Mouse (Mus musculus) Muller cell, postnatal 12 days (primary cell): Measurements from ENCODE around the gene Map6.

ENCODE experiments used
- DNase-seq: peaks from one replicate; pipeline ENCODE4 v3.0.0-alpha.2; 2015; ENCODE audit errors: inconsistent ontology term

Map6 gene

DNA sequence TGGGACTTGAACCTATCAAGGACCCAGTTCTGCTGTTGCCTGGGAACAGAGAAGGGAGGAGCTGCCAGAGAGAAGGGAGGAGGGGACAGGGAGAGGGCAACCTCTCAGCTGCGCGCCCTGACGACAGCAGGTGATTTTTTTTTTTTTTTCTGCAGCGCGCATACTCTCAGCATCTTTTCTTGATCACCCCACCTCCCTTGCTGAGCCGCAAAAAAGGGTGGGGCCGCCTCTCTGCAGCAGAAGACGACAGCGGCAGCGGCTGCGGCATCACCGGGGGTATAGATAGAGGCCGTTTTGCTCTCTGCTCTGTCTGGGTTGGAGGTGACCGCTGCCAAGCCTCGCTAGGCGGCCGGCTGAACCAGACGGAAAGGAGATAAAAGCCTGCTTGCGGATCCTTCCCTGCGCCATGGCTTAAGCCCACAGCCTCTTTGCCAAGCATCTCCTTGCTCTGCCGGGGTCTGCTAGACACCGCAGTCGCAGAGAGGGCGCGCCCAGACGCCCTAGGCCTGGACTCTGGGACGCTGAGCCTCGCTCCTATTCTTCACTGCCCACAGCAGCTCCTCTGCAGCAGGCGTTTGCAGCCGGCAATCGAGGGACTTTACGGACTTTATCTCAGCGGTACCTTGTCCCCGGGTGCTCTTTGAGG lies at the start of gene Map6:
Gene Map6 (plus strand): TSS at position 197 of the 646 bp plus-strand sequence.
- peak; percentile 36 for DNase-seq

DNA sequence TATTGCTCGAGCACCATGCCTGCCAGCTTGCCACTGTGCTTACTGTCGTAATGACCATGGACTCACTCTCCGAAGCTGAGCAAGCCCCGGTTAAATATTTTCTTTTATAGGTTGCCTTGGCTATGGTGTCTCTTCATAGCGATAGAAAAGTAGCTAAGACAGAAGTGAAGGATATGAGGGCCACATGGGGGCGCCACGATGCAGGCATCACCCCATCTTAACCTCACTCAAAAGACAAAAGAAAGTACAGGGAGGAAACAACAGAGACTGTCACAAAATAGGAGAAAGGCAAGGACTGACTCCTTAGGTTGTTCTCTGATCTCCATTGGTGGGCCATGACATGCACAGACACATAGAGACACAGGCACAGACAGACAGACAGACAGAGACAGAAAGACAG lies 43.0 kb upstream of the Map6 start:
- no peak for DNase-seq

DNA sequence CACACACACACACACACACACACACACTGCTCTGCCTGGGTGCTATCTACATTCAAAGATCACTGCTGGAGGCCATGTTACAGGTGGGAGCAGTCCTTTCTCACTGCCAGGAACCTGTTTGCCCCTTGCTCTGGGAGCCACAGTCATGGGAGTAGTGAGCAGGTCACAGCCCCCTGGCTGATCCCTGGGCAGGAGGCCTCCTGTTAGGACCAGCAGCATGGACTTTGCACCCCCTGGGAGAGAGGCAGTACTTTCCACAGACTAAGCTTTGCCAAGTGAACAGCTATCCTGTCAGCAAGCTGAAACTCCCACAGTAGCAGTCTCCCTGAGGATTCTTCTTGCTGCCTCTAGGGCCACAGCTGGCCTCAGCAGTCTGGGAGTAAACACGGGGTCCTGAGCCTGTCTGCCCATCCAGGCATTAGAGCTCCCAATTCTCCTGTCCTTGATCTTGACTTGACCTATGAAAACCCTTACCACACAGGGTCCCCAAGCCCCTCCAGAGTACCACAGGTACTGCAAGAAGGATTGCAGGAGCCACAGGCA lies 42.5 kb upstream of the Map6 start:
- no peak for DNase-seq

DNA sequence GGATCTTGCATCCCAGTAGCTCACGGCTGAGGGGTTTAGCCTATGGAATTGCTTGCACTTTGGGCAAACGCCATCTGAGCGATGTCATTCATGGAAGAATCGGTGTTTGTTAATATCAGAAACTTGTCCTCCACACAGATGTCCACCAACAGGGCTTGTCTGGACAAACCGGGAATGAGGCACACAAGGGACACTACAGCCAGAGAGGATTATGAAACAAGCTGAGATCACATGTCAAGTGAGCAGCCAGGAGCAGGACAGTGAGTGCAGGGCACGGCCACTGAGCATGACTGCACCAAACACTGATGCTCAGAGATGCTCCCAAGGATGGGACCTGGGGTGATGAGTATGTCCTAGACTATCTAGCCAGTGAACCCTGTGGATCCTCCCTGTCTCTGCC lies 41.8 kb upstream of the Map6 start:
- DNase-seq: no peak

DNA sequence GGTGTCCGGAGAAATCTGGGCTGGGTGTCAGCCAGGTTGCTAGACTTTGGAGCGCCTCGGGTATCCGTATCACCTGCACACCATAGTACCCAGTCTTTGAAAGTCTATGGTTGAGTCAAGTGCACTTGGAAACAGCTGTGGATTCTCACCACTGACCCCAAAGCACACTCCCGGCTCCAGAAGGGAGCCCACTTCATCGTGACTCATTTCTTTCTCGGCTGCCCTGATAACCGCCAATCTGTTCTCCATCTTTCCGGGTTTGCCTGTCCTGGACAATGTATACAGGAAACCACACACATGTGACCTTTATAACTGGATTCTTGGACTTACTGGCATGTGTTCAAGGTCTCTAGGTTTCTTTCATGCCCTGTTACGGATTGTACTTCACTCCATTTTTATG lies 40.6 kb upstream of the Map6 start:
- DNase-seq: no peak

DNA sequence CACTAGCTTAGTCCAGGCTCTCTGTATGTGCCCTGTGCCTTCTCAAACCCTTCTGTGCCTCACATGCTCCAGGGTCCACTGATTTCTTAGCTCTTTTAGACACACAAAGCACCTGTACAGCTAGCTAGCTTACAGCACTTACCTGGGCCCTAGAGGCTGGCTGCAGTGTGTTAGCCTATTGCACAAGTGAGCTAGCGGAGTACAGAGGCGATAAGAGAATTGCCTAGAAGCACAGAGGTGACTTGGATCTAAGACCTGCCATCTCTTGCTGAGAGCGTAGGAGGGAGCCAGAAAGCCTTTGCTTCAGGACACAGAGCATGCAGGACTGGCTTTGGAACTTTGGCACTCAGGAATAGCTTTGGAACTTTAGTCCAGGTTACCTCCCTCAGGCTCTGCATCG lies 40.0 kb upstream of the Map6 start:
- no peak for DNase-seq

DNA sequence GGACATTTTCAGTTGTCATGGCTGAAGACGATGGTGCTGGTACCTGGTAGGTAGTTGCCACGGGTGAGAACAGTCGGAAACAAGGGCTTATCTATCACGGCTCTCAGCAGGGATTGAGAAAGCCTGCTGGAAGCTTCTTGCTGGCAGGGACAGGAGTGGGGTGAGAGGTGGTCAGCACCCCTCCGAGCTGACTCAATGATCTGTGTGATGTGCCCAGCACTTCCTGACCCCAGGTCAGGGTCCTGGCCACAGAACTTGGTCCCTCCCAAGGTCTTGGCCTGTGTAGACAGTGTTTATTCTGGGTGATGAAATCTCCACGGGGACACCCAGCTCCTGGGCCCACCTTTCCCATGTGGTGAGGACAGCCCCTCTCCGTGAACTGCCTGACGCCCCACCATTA lies 38.4 kb upstream of the Map6 start:
- no peak for DNase-seq

DNA sequence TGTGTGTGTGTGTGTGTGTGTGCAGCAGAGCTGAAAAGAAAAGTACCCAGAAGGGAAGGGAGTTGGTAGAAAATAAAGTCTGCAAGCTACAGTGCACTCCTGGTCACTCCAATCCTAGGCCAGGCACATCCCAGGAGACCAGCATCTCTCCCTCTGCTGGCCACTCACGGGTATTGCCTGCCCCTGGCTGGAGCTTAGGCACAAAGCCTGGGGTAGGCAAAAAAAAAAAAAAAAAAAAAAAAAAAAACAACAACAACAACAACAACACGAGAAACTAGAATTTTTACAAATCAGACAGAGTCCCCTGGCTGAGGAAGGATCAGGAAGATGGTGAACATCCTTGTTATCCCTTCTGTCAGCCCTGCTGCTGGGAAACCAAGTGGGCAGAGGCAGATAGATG lies 37.8 kb upstream of the Map6 start:
- DNase-seq: peak; percentile 27

DNA sequence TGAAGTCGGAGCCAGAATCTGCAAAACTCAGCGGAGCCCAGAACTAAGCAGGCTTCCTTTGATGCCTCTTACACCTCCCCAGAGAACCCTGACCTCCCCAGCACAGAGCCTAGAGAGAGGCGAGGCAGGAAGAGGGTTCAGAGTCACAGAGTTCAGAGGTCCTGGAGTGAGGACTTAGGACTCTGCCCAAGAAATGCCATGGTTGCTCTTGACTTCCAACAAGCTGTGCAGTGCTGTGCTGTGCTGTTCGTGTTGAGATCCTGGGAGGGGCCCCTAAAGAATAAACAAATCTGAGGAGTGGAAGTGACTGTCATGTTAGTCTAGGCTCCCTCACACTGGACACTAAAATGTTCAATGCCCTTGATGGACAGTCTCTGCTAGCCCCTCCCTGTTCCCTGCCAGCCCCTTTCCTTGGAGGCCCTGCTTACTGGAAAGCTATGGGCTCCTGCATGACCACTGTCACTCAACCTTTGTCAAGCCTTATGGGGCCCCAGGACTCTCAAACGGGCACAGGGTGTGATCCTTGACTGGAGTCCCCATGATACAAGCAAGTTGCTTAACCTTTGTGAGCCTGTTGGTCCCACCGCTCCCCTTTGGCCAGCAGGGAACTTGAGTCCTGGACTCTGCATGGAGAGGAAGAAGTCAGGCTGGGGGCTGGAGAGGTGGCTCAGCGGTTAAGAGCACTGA lies 37.0 kb upstream of the Map6 start:
- DNase-seq: no peak

DNA sequence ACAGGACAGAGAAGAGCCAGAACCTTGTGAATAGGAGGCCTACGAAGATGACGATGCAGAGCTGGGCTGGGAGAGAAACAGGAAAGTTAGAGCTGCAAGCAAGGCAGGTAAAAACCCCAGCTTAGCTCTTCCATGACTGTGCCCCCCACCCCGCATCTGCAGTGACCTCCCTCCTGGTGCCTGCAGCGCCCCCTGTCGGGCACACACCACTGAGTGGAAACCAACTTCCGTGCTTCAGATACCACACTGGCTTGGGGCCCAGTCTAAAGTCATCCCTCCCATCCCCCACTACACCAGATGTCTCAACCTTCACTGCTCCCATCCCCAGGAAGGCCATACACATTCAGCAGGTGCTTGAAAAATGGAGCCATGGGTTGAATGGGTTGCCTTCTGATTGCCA lies 34.7 kb upstream of the Map6 start:
- no peak for DNase-seq

DNA sequence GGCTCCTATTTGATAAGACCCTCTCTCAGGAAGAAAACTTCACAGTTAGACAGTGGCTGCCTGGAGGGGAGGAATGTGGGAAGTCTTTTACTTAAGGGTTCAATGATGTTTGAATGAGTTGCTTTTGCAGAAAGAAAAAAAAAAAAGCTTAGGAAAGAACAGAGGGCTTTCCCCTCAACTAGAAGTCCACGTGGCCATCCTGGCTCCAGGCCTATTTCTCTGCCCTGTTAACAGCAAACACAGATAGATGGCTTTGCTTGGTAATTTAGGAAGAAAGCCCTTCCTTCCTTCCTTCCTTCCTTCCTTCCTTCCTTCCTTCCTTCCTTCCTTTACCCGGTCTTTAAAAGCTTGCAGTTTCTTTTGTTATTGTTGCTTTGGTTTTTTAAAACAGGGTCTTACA lies 32.3 kb upstream of the Map6 start:
- no peak for DNase-seq

DNA sequence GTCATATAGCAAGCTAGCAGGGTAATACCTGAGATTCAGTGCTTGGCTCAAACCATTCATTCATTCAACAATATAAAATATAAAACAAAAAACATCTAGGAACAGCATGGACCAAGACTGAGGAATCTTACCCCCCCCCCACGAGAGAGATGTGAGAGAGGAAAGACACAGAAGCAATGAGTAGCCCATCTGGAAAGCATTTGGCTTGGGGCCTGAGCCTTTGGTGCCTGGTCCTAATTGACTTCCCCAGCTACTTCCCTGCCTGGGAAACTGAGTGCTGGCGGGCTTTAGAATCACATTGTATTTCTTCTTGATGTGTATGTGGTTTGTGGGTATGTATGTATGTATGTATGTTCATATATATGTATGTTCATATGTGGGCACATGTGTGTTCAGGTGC lies 31.6 kb upstream of the Map6 start:
- DNase-seq: no peak

DNA sequence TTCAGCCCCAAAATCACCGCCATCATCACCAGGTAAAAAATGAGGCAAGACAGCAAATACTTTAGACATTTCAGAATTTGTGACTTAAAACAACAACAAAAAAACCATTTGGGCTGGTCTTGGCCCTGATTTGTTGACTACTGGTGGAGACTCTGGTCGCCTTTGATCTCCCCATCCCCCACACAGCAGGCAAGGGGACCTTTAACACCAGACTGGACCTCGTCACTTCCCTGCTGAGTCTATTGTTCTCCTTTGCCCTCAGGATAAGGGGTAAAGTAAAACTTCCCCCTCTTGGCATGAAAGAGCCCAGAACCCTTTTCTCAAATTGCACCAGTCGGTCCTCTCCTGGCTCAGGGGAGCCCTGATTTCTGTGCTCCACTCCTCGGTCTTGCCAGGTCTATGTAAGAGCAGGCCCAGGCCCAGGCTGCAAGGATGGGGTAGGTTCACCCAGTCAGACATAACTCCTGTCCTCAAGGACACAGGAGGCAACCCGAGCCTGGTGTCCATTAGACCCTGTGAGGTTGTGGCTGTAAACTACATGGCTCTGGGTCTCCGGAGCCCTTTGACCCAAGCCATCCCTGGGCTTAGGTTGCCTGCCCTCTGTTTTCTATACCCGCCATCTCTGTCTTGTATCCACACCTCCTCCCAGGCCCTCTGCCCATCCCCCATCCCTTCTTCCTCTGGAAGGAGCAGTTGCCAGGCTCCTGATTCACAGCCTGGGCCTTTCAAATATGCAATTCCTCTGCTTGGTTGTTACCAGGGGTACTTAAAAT lies 30.2 kb upstream of the Map6 start:
- peak; percentile 26 for DNase-seq

DNA sequence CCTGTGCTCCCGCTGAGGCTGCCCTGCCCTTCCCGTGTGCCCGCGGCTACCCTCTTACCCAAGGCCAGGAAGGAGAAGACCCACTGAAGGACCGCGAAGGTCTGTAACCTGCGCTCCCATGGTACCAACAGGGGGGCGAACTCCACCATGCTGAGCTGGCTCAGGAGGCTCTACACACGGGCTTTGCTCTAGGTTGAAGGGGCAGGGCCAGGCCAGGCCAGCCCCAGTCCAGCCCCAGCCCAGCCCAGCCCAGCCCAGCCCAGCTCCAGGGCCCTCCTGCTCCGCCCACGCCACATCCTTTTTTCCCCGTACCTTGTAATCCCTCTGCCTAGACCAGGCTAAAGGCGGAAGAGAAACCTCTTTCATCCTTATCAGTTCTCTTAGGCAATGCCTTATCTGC lies 28.8 kb upstream of the Map6 start, which contains the start of gene Mogat2:
Gene Mogat2 (minus strand): TSS at position 203 of the 400 bp plus-strand sequence.
- DNase-seq: no peak

DNA sequence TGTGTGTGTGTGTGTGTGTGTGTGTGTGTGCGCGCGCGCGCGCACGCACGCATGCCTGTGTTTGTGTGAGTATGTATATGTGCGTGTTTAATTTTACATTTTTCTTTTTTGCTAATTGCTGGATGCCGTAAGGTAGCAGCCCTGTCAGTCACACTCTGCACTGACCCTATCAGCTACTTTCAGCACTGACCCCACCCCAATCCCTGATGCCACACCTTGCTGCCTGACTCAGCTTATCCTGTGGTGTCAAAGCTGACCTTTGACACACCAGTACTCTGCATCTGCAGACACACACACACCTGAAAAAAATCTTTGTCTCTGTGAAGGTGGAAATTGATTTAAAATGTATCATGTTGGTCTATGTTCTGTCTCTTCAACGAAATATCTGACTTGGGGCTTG lies 25.1 kb upstream of the Map6 start:
- DNase-seq: no peak

DNA sequence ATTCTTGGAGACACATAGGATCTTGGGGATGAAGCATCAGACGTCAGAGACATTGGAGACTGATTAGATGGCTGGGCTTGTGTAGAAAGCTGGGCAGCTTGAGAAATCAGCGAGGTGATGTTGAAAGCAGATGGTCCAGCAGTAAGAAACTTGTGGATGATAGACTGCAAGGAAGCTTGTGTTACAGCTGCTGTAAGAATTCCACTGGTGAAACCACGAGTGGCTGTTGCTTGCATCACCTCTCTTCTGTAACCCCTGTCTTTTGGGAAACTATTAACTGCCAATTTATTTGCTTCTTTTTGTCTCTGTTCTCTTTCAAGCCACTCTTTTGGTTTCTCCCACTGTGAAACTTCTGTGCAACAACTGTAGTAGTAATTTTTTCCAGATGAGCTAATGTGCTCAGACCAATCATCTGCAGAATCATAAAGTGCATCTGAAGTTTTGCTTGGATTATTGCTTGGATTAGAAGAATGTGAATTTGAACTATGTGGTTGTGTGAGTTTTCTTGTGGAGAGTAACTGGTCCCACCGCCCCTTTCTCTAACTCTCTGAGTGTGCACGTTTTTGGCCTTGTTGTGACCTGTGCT lies 19.0 kb upstream of the Map6 start:
- DNase-seq: peak; percentile 46

DNA sequence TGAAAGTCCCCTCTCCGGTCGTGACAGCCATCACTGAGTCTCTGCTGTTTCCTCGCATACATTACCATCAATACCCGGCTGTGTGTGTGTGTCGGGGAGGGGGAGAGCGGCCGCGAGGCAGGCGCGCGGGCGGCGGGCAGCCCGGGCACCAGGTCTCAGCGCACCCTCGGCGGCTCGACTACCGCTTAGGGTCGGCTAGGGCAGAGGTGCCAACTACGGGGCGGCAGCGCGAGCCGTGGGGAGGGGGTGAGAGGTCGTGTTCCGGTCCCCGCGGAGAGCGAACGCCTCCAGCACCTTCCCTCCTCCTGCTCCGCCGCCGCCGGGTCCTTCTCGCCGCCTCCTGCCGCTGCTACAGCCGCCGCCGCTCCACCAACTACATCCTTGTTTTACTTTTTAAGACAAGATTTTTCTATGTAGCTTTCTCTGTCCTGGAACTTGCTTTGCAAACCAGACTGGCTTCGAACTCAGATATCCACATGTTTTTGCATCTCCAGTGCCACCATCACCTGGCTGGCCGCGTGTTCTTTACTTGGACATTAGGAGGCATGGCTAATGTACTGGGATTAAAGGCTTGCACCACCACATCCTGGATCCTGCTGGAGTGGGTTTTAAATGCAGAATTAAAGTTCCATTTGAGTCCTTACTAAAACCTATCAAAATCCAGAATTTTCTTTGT lies 18.2 kb upstream of the Map6 start:
- DNase-seq: no peak

DNA sequence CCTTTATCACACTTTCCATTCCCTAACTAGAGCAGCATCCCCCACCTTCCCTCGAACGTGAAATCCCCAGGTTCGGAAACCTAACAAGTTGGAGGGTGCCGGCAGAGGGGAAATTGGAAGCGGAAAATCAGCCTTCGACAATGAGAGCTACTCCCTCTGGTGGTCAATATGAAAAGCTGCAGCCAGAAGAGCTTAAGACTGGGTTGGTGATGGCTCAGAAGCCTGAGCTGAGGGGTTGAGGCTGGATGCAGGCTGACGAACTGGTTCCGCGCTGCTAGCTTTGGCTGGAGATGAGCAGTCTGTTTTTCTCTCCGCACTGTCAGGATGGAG lies 17.7 kb upstream of the Map6 start:
- DNase-seq: peak; percentile 74

DNA sequence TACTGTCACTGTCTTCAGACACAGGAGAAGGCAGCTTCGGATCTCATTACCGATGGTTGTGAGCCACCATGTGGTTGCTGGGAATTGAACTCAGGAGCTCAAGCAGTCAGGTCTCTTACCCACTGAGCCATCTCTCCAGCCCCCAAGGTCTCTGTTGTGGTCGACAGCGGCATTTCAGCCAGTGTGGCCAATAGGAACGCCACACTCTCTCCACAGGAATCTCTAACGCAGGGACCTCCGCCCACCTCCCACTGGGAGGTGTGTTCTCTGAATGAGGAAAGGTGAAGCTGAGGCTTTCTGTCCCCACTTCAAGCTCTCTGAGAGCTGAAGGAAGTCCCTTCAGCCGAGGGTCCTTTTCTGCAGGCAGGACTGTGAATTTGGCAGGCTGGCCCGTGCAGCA lies 16.9 kb upstream of the Map6 start:
- no peak for DNase-seq

DNA sequence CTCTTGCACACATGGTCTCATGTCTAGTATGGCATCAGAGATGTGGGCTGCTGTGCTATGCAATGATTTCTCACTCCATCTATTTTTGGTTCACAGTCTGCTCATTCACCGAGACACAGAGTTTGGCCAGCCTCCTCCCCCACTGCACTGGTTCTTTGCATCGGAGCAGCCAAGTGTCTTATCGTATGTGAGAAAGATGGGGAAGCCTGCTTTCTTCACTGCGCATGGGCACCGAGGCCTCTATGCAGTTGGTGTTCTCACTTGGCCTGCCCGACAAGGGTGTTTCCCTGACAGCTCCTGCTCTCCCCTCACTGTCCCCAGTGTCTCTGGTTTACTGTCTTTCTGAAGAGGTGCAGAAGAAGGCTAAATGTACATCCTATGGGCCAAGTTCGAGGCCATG lies 12.2 kb upstream of the Map6 start:
- no peak for DNase-seq

DNA sequence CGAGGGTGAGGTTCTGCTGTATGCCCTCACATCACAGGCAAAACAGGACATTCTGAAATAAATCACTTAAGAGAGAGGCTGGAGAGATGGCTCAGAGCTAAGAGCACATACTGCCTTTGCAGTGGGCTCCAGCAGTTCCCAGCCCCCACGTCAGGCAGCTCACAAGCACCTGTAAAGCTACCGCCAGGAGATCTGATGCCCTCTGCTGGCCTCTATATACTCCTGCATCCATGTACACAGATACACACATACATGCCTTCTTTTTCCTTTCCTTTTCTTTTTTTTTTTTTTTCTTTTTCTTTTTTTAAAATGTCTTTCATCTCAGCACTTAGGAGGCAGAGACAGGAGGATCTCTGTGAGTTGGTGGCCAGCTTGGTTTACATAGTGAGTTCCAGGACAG lies 5.3 kb upstream of the Map6 start:
- no peak for DNase-seq

DNA sequence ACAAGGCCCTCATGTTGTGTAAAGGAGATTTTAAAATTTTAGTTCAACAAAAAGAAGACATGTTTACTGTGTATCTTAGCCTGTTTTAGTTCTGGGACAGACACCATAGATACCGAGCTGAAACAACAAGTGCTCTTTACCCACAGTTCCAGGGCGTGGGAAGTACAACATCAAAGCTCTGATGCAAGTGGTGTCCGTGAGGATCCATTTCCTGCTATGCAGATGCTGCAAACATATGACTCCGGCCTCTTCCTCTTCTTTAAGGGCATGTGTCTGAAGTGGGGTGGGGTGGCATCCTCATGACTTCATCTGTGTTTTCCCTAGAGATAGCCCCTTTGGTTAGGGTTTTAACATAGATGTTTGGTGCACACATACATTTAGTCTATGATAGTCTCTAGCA lies 3.7 kb upstream of the Map6 start:
- DNase-seq: no peak
